Mouse (Mus musculus): Measurements from ENCODE around the gene Timm13. TPM values are rescaled to one million over a fixed set of nuclear protein-coding genes. Genes with fewer than 3 reads are reported as not detected.

Gene Timm13
- polyA plus RNA-seq (2016; fragmentation: Nextera tagmentation; extraction: Ambion mirVana), result 342 and 401 TPM in 2 replicates

GRCm38 (mm10) chr10:80900318-80901247 is at the start of gene Timm13:
Gene Timm13 (minus strand): TSS chr10:80900969.
- under 1% methylated on average over 72 of the region's 72 CpGs for WGBS
- H3K27ac ChIP-seq, result peak within 1 kb of the TSS; percentile 88
- 0 out of 2 replicates have a peak, but pooled peaks cover 11% of the 10 kb centered on the region for H3K27me3 ChIP-seq (ENCODE audit: low read depth, poor library complexity, severe bottlenecking)
- H3K9me3 ChIP-seq (replicated peaks), result no peaks in the 10 kb centered on the region
- peak within 1 kb of the TSS; percentile 80 for H3K4me3 ChIP-seq
- H3K36me3 ChIP-seq, result peaks cover 70% of the 10 kb centered on the region
- peaks cover 36% of the 10 kb centered on the region for H3K4me1 ChIP-seq
- peak; percentile 96 for DNase-seq (ENCODE audit: low spot score)

GRCm38 (mm10) chr10:80950314-80950713 is 49.5 kb upstream of the Timm13 start:
- no peak overlapping the region for H3K4me3 ChIP-seq
- H3K27ac ChIP-seq, result peak overlapping the region; percentile 19; the same call in 1 of the 2 replicates
- peaks cover 21% of the 10 kb centered on the region; the same call in 1 of the 2 replicates for H3K27me3 ChIP-seq (ENCODE audit: low read depth, poor library complexity, severe bottlenecking)
- peaks cover 12% of the 10 kb centered on the region for H3K4me1 ChIP-seq
- WGBS, result 22% methylated on average over 5 of the region's 5 CpGs
- H3K9me3 ChIP-seq (replicated peaks), result no peaks in the 10 kb centered on the region
- DNase-seq (ENCODE audit: low spot score), result no peak
- H3K36me3 ChIP-seq, result no peaks in the 10 kb centered on the region

DNA sequence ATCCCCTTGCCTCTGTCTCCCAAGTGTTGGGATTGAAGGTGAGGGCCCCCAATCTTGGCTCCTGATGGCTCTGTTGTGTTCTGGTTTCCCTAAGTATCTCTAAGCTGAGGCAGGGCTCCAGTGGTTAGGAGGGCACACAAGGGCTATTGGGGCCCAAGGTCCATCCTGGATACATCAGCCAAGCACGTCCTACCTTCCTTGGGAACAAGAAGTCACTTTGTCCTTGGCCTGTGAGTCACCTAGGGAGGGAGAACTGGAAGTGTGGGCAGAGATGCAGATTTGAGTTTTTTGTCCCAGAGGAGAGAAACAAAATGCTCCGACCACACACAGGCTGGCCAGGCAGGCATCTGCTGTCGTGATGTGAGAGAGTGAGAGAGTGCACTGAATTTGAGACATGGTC is 48.3 kb upstream of the Timm13 start:
- Histone ChIP-seq H3K4me3 (no peak overlapping the region), H3K27ac (0 out of 2 replicates have a peak overlapping the region, but pooled peaks have one; percentile 21), H3K9me3 (replicated peaks) (no peaks in the 10 kb centered on the region), H3K27me3 (ENCODE audit: low read depth, poor library complexity, severe bottlenecking) (peaks cover 21% of the 10 kb centered on the region; the same call in 1 of the 2 replicates), H3K36me3 (no peaks in the 10 kb centered on the region), H3K4me1 (peaks cover 10% of the 10 kb centered on the region)
- WGBS, result 77% methylated on average over 3 of the region's 3 CpGs
- DNase-seq (ENCODE audit: low spot score), result no peak

DNA sequence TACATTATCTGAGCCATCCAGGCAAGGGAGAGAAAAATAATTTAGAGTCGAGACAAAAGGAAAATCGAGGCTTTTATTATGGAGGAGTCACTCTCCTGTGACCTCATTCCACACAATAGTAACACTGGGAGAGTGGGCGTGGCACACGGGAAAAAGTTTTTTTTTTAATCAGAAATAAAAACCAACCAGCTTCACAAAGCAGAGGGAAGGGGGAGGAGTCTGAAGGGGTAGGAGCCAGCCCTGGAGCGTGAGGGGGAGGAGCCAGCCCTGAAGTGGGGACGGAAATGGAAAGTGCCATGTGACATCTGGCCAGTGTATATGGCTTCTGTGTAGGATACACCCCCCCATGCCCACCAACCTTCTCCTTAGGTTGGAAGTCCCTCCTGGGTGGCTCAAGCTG is 47.8 kb upstream of the Timm13 start:
- Histone ChIP-seq H3K27me3 (ENCODE audit: low read depth, poor library complexity, severe bottlenecking) (peaks cover 21% of the 10 kb centered on the region; the same call in 1 of the 2 replicates), H3K4me1 (peaks cover 10% of the 10 kb centered on the region), H3K9me3 (replicated peaks) (no peaks in the 10 kb centered on the region), H3K36me3 (no peaks in the 10 kb centered on the region), H3K4me3 (no peak overlapping the region), H3K27ac (0 out of 2 replicates have a peak overlapping the region, but pooled peaks have one; percentile 21)
- no peak for DNase-seq (ENCODE audit: low spot score)
- WGBS, result 45% methylated on average over 6 of the region's 6 CpGs

DNA sequence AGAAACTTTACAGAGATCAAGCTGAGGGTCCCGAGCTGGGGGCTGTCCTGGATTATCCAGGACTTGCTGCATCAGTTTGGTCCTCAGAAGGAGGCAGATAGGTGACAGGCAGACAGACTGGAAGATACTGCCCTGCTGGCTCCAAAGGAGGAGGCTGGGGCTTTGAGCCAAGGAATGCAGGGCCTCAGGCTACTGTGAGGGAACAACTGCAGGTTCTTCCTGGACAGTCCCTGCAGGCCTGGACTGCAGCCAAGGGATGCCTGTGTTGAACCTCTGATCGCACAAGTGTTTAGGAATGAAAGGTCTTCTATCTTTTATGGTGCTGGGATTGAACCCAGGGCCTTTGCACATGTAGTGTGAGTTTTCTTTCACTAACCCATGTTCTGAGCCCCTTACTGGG is 47.0 kb upstream of the Timm13 start:
- H3K4me3 ChIP-seq, result no peak overlapping the region
- DNase-seq (ENCODE audit: low spot score), result no peak
- H3K27ac ChIP-seq, result no peak overlapping the region
- H3K4me1 ChIP-seq, result peaks cover 15% of the 10 kb centered on the region
- WGBS, result 71% methylated on average over 2 of the region's 2 CpGs
- no peaks in the 10 kb centered on the region for H3K9me3 ChIP-seq (replicated peaks)
- peaks cover 17% of the 10 kb centered on the region; the same call in 1 of the 2 replicates for H3K27me3 ChIP-seq (ENCODE audit: low read depth, poor library complexity, severe bottlenecking)
- no peaks in the 10 kb centered on the region for H3K36me3 ChIP-seq

- H3K27ac ChIP-seq, result 0 out of 2 replicates have a peak overlapping the region, but pooled peaks have one; percentile 22
- H3K9me3 ChIP-seq (replicated peaks), result no peaks in the 10 kb centered on the region
- peaks cover 15% of the 10 kb centered on the region; the same call in 1 of the 2 replicates for H3K27me3 ChIP-seq (ENCODE audit: low read depth, poor library complexity, severe bottlenecking)
- WGBS, result 66% methylated on average over 14 of the region's 14 CpGs
- no peaks in the 10 kb centered on the region for H3K36me3 ChIP-seq
- H3K4me3 ChIP-seq, result no peak overlapping the region
- DNase-seq (ENCODE audit: low spot score), result no peak
- peaks cover 17% of the 10 kb centered on the region for H3K4me1 ChIP-seq
Measured at GRCm38 (mm10) chr10:80946684-80947437, 46.1 kb upstream of the Timm13 start.

DNA sequence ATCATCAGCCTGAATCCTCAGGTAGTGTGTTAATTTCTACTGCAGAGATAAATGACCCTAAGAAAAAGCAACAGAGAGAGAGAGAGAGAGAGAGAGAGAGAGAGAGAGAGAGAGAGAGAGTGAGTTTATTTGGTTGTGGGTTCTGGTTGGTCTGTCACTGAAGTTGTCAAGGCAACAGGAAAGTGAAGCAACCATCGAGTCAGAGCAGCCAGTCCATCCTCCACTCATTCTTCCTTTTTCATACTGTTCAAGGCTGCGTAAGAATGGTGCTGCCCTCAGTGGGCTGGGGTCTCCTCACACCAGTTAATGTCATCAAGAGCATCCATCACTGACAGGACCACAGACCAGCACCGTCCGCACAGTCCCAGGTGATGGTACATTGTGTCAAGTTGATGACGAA is 43.5 kb upstream of the Timm13 start:
- H3K36me3 ChIP-seq, result no peaks in the 10 kb centered on the region
- H3K27me3 ChIP-seq (ENCODE audit: low read depth, poor library complexity, severe bottlenecking), result peaks cover under 1% of the 10 kb centered on the region; the same call in 1 of the 2 replicates
- no peaks in the 10 kb centered on the region for H3K9me3 ChIP-seq (replicated peaks)
- no peak overlapping the region for H3K27ac ChIP-seq
- 88% methylated on average over 5 of the region's 5 CpGs for WGBS
- H3K4me1 ChIP-seq, result peaks cover 39% of the 10 kb centered on the region
- DNase-seq (ENCODE audit: low spot score), result no peak
- no peak overlapping the region for H3K4me3 ChIP-seq

GRCm38 (mm10) chr10:80943701-80944100 is 42.9 kb upstream of the Timm13 start:
- Histone ChIP-seq H3K27ac (no peak overlapping the region), H3K4me3 (no peak overlapping the region), H3K36me3 (no peaks in the 10 kb centered on the region), H3K4me1 (peaks cover 41% of the 10 kb centered on the region), H3K27me3 (ENCODE audit: low read depth, poor library complexity, severe bottlenecking) (peaks cover 6% of the 10 kb centered on the region), H3K9me3 (replicated peaks) (no peaks in the 10 kb centered on the region)
- DNase-seq (ENCODE audit: low spot score), result no peak
- WGBS, result 88% methylated on average over 9 of the region's 9 CpGs

- H3K27ac ChIP-seq, result no peak overlapping the region
- DNase-seq (ENCODE audit: low spot score), result no peak
- WGBS, result 54% methylated on average over 8 of the region's 8 CpGs
- no peaks in the 10 kb centered on the region for H3K9me3 ChIP-seq (replicated peaks)
- no peaks in the 10 kb centered on the region for H3K36me3 ChIP-seq
- peaks cover 41% of the 10 kb centered on the region for H3K4me1 ChIP-seq
- peaks cover 14% of the 10 kb centered on the region for H3K27me3 ChIP-seq (ENCODE audit: low read depth, poor library complexity, severe bottlenecking)
- no peak overlapping the region for H3K4me3 ChIP-seq
Measured at GRCm38 (mm10) chr10:80942919-80943318, 42.1 kb upstream of the Timm13 start.

DNA sequence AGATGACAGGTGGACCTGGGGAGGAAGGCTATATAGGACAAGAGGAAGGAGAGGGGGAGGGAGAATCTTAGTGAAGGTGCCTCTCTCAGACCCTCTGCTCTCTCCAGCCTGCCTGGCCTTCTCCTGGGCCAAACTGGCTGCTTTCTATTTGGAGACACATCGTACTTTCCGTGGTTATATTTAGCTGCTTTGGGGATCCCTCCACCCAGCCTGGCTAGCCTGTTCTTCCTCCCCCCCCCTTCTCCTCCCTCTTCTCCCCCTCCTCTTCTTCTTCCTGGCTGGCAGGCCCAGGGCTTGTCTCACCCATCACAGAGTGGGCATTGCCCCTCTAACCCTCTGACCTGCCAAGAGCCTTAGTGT is 40.2 kb upstream of the Timm13 start:
- Histone ChIP-seq H3K36me3 (no peaks in the 10 kb centered on the region), H3K27me3 (ENCODE audit: low read depth, poor library complexity, severe bottlenecking) (peaks cover 33% of the 10 kb centered on the region), H3K4me3 (no peak overlapping the region), H3K27ac (peak overlapping the region; percentile 72), H3K4me1 (peaks cover 60% of the 10 kb centered on the region), H3K9me3 (replicated peaks) (no peaks in the 10 kb centered on the region)
- 83% methylated on average over 2 of the region's 2 CpGs for WGBS
- no peak for DNase-seq (ENCODE audit: low spot score)

DNA sequence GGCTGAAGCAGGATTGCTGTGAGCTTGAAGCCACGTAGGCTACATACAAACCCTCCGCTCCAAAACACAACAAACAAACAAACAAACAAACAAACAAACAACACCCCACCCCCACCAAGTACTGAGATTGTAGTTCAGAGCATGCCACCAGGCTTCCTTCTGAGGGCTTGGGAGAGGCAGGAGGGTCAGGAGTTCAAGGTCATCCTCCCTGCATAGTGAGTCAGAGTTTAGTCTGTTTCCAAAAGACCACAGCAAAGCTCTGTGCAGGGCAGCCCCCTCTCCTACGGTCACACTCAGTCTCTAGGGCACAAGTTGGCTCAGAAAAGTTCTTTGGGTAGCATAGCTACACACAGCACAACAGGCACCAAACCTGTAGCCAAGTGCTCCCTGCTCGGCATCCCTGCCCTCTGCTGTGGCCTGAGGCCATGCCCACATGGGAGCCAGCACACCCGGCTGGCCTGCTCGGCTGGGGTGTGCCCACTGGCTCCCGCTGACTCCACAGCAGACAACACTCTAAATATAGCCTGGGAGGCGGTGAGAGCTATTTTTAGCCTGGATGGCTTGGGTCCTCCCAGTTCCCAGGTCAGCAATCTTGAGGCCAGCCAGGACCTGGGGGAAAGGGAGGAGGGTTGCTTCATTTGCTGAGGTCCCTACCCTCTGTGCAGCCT is 39.7 kb upstream of the Timm13 start:
- Histone ChIP-seq H3K4me1 (peaks cover 65% of the 10 kb centered on the region), H3K4me3 (peak overlapping the region; percentile 49), H3K9me3 (replicated peaks) (no peaks in the 10 kb centered on the region), H3K27me3 (ENCODE audit: low read depth, poor library complexity, severe bottlenecking) (peaks cover 38% of the 10 kb centered on the region), H3K36me3 (no peaks in the 10 kb centered on the region), H3K27ac (peak overlapping the region; percentile 72)
- DNase-seq (ENCODE audit: low spot score), result no peak
- WGBS, result 46% methylated on average over 8 of the region's 8 CpGs

- Histone ChIP-seq H3K4me1 (peaks cover 71% of the 10 kb centered on the region), H3K9me3 (replicated peaks) (no peaks in the 10 kb centered on the region), H3K36me3 (no peaks in the 10 kb centered on the region), H3K27me3 (ENCODE audit: low read depth, poor library complexity, severe bottlenecking) (peaks cover 45% of the 10 kb centered on the region), H3K27ac (peak overlapping the region; percentile 72), H3K4me3 (peak overlapping the region; percentile 49)
- DNase-seq (ENCODE audit: low spot score), result peak; percentile 83
- 8% methylated on average over 28 of the region's 28 CpGs for WGBS
Measured at GRCm38 (mm10) chr10:80939671-80940070, 38.9 kb upstream of the Timm13 start.
